Mouse (Mus musculus) neural tube, embryonic 12.5 days (tissue): ENCODE measurements around the gene Nudt3. TPM values are rescaled to one million over a fixed set of nuclear protein-coding genes. Genes with fewer than 3 reads are reported as not detected.

Experiments used
- ATAC-seq: fragments of 200-750 bp; cut with Nextera tagmentation; 2 replicates; pipeline ENCODE4 v1.8.0; 2017; ENCODE audit warnings: low read depth, mild to moderate bottlenecking, moderate TSS enrichment, moderate library complexity; ENCODE audit not compliant: low FRiP score
- H3K27ac ChIP-seq: fragments of 300-500 bp; sonication (generic); 2 replicates; pipeline ENCODE4 v1.5.1; 2016
- H3K27me3 ChIP-seq: fragments of 300-500 bp; sonication (generic); replicated peaks from 2 replicates; pipeline ENCODE4 v1.6.1; 2016; ENCODE audit warnings: mild to moderate bottlenecking
- H3K36me3 ChIP-seq: fragments of 300-500 bp; sonication (generic); 2 replicates; pipeline ENCODE4 v1.6.1; 2016; ENCODE audit warnings: mild to moderate bottlenecking
- H3K4me1 ChIP-seq: fragments of 300-500 bp; sonication (generic); 2 replicates; pipeline ENCODE4 v1.6.1; 2016
- H3K4me2 ChIP-seq: fragments of 300-500 bp; sonication (generic); replicated peaks from 2 replicates; pipeline ENCODE4 v1.6.1; 2016; ENCODE audit warnings: mild to moderate bottlenecking
- H3K4me3 ChIP-seq: fragments of 300-500 bp; sonication (generic); 2 replicates; pipeline ENCODE4 v1.5.1; 2016
- H3K9ac ChIP-seq: fragments of 300-500 bp; sonication (generic); 2 replicates; pipeline ENCODE4 v1.6.1; 2016; ENCODE audit warnings: mild to moderate bottlenecking
- H3K9me3 ChIP-seq: fragments of 300-500 bp; sonication (generic); 2 replicates; pipeline ENCODE4 v1.6.1; 2016; ENCODE audit warnings: mild to moderate bottlenecking
- WGBS: fragments of 180-500 bp; shearing (Covaris S2); methylation state at CpG from one replicate; pipeline ENCODE4 v1.1.7; 2016; 5-methylcytosine and 5-hydroxymethylcytosine counted together
- polyA plus RNA-seq: library from polyadenylated mRNA; unstranded; fragments of >200 nt; fragmentation: Nextera tagmentation; extraction: Ambion mirVana; gene quantifications from 2 replicates; pipeline ENCODE4 v1.2.1, GENCODE M21; 2016

The Nudt3 gene
- polyA plus RNA-seq, 1 experiment from 2014 or later: 213 TPM

DNA sequence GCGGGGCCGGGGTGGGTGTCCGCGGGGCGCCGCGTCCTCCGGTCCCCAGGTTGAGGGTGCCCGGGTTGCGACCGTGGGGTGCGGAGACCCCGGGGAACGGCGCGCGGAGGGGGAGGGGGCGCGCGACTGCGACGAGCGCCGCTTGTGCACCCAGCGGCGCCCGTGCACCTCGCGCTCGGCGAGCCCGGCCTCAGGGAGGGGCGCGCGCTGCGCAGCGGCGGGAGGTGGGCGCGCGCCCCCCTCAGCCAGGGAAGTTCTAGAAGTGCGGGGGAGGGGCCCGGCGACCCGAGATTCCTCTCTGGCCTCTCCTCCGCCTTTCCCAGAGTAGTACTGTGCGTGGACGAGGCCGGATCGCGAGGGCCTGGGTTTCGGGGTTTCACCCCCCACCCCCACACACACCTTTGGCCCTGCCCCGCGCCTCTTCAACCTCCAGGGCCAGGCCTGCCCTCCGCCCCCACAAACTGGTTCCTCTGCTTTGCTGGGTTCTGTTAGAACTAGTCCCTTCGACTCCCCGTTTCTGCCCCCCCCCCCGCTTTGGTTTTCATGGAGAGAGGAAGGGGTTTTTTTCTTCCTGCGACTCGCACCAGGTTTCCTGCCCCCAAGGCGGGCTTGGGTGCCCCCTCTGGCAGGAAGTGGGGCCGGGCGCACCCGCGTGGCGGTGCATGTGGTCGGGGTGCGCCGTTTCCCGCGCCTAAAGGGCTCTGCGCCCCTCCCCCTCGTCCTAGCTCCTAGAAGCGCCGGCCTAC, 65.9 kb downstream of the Nudt3 start:
- H3K4me2 ChIP-seq: peak overlapping the region; percentile 92
- H3K9me3 ChIP-seq: no peaks in the 10 kb centered on the region
- ATAC-seq: peak; percentile 19
- 1% methylated on average over 68 of the region's 75 CpGs for WGBS
- peak overlapping the region; percentile 91 for H3K4me3 ChIP-seq
- H3K27me3 ChIP-seq: no peaks in the 10 kb centered on the region
- H3K9ac ChIP-seq: peak overlapping the region; percentile 95
- peak overlapping the region; percentile 95 for H3K27ac ChIP-seq
- H3K36me3 ChIP-seq: peaks cover 16% of the 10 kb centered on the region
- H3K4me1 ChIP-seq: peaks cover 43% of the 10 kb centered on the region

DNA sequence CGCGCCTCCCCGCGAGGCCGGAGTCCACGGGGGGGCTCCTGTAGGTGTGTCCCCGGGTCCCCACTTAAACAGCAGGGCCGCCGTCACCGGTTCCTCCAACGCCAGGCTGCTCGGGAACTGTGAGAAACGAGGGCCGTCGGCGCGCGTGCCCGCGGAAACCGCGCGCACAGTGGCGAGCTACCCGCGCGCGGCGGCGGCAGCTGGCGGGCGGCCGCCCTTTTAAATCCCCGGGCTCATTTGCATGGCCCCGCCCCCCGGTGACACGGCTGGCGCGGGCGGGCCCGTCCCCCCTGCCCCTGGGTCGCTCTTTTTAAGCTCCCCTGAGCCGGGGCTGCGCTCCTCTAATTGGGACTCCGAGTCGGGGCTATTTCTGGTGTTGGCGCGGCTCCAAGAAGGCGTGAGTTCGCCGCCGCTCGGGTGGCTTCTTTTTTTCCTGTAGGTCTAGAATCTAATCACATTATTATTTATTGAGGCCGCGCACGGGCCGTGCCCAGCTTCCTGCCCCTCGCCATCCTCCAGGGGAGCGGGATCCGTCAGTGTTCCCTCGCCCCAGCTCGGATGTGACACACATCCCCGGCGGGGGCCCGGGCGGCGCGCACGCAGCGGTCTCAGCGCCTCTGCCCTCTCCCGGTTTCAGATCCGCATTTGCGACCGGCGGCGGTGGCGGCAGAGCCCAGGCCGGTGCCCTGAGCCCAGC, 66.8 kb downstream of the Nudt3 start, which contains the start of gene Hmga1:
Hmga1 (plus strand) TSS at position 183 of the 697 bp plus-strand sequence.
- H3K36me3 ChIP-seq: peaks cover 11% of the 10 kb centered on the region
- WGBS: under 1% methylated on average over 79 of the region's 79 CpGs
- peak; percentile 67 for ATAC-seq
- H3K9ac ChIP-seq: peak within 1 kb of the TSS; percentile 95
- H3K4me2 ChIP-seq: peak within 1 kb of the TSS; percentile 92
- no peaks in the 10 kb centered on the region for H3K27me3 ChIP-seq
- H3K9me3 ChIP-seq: no peaks in the 10 kb centered on the region
- H3K4me1 ChIP-seq: peaks cover 38% of the 10 kb centered on the region
- H3K27ac ChIP-seq: peak within 1 kb of the TSS; percentile 95
- H3K4me3 ChIP-seq: peak within 1 kb of the TSS; percentile 91

DNA sequence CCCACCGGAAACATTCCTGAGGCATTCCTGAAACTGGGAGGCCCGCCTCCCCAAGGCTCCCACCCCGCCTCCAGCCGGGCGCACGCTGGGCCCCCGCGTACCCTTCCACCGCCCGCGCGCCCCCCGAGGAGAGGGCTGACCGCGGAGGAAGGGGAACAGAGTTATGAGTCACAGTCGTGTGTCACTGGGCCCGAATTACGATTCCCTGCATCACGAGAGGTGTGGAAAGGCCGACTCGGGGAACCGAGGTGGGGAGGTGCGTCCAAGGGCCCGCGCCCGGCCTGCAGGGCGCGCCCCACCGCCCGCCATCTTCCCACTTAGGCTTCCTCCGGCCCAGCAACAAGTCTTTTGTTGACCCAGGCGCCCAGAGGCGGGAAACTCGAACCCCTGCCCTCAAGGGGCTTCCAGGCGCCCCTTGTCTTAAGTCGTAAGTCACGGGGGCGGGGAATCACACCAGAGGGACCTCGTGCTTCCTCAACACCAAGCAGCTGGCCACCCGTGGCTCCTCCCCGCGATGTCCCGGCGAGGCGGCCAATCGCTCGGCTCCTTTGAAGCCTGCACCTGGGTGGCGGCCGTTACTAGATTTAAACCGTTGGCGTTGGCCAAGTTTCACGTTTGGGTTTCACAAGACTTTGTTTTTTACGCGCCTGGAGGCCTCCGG, 67.7 kb downstream of the Nudt3 start:
- under 1% methylated on average over 55 of the region's 55 CpGs for WGBS
- Histone ChIP-seq H3K9ac (peak overlapping the region; percentile 95), H3K27me3 (no peaks in the 10 kb centered on the region), H3K4me1 (peaks cover 38% of the 10 kb centered on the region), H3K36me3 (peaks cover 4% of the 10 kb centered on the region; the same call in 1 of the 2 replicates), H3K27ac (peak overlapping the region; percentile 70), H3K4me3 (peak overlapping the region; percentile 91), H3K4me2 (peak overlapping the region; percentile 92), H3K9me3 (no peaks in the 10 kb centered on the region)
- peak; percentile 35; the same call in 1 of the 2 replicates for ATAC-seq

DNA sequence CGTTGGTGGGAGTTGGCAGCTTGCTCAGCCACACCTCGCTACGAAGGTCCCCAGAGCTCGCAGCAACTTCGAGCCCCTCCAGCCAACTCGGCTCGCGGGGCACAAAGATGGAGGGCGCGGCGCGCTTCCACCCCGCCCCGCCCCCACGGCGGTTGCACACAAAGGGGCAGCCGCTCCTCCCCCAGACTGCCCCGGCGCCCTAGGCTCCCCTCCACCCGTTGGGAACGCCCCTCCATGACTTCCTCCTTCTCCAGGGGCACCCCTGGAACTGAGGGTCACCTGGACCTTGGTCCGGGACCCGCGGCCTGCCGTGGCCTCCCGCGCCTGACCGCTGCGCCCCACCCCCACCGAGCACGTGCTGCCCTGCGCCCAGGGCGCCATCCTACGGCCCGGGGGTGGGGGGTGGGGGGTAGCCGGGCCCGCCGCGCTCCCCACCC, 68.2 kb downstream of the Nudt3 start:
- Histone ChIP-seq H3K4me3 (peak overlapping the region; percentile 91), H3K27me3 (no peaks in the 10 kb centered on the region), H3K4me2 (peak overlapping the region; percentile 92), H3K36me3 (peaks cover 2% of the 10 kb centered on the region; the same call in 1 of the 2 replicates), H3K9ac (peak overlapping the region; percentile 61), H3K9me3 (no peaks in the 10 kb centered on the region), H3K27ac (peak overlapping the region; percentile 70; the same call in 1 of the 2 replicates), H3K4me1 (peaks cover 38% of the 10 kb centered on the region)
- peak; percentile 31; the same call in 1 of the 2 replicates for ATAC-seq
- WGBS: 0% methylated on average over 34 of the region's 39 CpGs

DNA sequence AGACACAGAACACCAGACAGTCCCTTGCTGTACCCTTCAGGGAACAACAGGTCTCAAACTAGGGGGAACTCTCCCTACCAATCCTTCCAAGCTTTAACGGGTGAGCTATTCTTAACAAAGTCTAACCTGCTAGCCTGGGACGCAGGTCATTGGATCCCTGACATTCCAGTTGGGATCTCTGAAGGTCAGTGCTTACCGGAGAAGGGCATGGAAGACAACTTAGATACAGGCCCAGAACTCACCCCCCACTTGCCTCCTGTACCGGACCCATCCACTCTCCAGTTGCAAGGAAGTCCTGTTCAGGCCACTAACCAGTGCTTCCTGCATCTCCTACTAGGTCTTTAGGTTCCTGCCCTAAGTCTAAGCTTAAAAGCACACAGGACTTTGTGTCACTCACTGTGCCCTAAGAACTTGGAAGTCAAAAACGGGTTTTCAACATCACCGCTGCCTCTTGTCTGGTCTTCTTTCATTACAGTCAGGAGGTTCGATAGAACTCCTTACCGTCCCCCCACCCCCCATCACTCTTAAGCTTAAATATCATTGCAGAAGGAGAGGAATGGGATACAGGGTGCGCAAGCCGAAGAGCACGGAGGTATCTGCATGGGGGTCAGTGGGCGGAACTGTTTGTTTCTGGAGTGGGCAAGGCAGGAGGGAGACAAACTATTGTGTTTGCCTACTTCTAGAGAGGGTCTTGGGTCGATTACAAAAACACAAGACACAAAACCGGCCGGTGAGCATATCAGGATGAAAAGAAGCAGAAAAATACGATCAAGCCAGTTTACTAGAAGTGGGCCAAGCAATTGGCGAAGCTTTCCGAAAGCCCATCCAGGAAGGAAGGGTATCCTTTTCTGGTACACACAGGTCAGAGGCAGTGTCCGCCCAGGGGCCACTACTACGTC, 69.0 kb downstream of the Nudt3 start:
- Histone ChIP-seq H3K9ac (peak overlapping the region; percentile 61; the same call in 1 of the 2 replicates), H3K4me2 (peak overlapping the region; percentile 92), H3K4me3 (peak overlapping the region; percentile 91; the same call in 1 of the 2 replicates), H3K27me3 (no peaks in the 10 kb centered on the region), H3K27ac (peak overlapping the region; percentile 70; the same call in 1 of the 2 replicates), H3K9me3 (no peaks in the 10 kb centered on the region), H3K4me1 (peaks cover 43% of the 10 kb centered on the region), H3K36me3 (no peaks in the 10 kb centered on the region)
- no peak for ATAC-seq
- WGBS: 42% methylated on average over 20 of the region's 20 CpGs

DNA sequence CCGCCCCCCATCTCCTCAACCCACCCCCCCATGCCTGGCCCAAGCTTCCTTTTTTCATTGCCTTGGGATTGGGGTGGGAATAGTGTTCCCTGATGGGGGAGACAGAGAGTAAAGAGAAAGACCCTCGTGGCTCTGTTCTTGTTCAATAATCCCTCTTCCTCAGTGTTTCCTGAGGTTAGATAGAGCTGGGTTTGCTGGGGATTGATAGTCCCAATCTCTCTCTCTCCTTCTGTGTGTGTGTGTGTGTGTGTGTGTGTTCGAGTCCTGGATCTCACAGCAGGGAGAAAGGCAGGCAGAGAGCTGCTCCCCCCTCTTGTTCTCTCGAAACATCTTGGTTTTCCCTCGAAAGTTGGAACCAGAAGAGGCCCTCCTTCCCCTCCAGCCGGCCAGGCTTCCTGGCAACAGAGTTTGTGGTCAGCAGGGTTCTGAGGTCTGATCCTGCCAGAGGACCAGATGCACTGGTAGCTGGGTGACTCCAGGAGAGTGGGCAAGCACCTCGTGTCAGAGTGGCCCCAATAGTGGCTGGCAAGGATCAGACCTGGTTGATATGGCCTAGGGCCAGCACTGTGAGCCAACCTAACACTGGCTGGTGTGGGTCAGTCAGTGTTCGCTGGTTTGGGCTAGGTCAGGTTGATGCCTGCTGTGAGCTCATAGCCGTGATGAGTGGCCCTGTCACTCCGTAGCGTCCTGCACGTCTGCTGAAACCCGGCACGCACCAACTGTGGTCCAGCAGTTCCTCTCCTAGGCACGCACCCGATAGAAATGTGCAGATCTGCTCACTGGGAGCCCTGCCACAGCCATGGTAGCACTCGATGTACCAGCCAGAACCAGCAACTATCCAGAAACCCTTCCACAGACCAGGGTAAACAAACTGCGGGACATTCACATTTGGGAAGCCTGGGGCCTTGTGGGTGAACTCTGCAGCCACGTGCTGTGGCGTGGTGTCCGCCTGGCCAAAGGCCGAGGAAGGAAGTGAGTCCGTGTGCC, 70.8 kb downstream of the Nudt3 start:
- Histone ChIP-seq H3K4me3 (no peak overlapping the region), H3K27me3 (no peaks in the 10 kb centered on the region), H3K9ac (no peak overlapping the region), H3K4me2 (no peak overlapping the region), H3K27ac (no peak overlapping the region), H3K4me1 (peaks cover 33% of the 10 kb centered on the region), H3K9me3 (no peaks in the 10 kb centered on the region), H3K36me3 (no peaks in the 10 kb centered on the region)
- no peak for ATAC-seq
- 78% methylated on average over 23 of the region's 23 CpGs for WGBS

DNA sequence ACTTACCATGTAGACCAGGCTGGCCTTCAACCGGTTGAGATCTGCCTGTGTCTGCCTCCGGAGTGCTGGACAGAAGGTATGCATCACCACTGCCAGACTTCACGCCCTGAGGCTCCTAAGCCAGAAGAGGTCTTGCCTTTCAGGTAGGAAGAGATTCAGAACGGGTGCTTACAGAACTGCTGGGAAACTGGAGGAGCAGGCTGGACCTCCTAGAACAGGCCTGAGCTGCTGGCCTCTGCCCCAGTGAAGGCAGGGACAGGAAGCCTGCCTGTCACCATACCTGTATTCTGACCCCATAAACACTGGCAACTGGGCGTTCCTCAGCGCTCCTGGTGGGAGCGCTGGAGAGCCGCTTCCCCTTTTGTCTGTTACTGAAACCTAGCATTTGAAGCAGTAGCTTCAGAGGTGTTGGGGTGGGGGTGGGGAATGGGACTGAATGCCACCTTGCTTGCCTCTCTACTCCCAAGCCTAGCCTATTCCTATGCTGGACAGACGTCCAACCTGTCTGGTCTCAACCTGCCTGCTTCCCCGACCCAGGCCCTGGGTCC, 71.8 kb downstream of the Nudt3 start:
- WGBS: 63% methylated on average over 10 of the region's 10 CpGs
- H3K9me3 ChIP-seq: no peaks in the 10 kb centered on the region
- ATAC-seq: no peak
- no peak overlapping the region for H3K4me2 ChIP-seq
- H3K27me3 ChIP-seq: no peaks in the 10 kb centered on the region
- no peak overlapping the region for H3K27ac ChIP-seq
- H3K4me3 ChIP-seq: no peak overlapping the region
- H3K4me1 ChIP-seq: peaks cover 31% of the 10 kb centered on the region
- no peak overlapping the region for H3K9ac ChIP-seq
- H3K36me3 ChIP-seq: no peaks in the 10 kb centered on the region

DNA sequence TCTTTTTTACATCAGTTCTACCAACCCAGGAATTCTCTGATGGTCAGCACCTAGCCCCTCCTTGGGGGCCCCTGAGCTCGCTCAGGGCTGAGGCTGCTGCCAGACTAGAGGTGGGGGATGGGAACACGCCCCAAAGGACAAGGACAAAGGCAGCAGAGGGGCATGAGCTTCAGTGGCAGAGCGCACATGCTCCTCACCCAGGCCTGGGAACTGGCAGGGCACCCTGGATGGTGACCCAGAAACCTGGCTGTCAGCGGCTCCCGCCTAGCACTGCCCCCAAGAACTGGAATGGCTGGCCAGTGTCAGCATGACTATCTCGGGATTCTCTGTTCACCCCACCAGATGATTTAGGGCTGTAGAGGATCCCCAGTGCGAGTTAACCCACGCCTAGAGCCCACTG, 74.1 kb downstream of the Nudt3 start:
- no peaks in the 10 kb centered on the region for H3K9me3 ChIP-seq
- H3K9ac ChIP-seq: no peak overlapping the region; the same call in 1 of the 2 replicates
- H3K4me3 ChIP-seq: no peak overlapping the region
- no peaks in the 10 kb centered on the region for H3K27me3 ChIP-seq
- peaks cover 15% of the 10 kb centered on the region for H3K4me1 ChIP-seq
- no peak for ATAC-seq
- no peak overlapping the region for H3K27ac ChIP-seq
- no peaks in the 10 kb centered on the region for H3K36me3 ChIP-seq
- WGBS: 41% methylated on average over 8 of the region's 8 CpGs
- H3K4me2 ChIP-seq: 0 out of 2 replicates have a peak overlapping the region, but pooled peaks have one; percentile 10

DNA sequence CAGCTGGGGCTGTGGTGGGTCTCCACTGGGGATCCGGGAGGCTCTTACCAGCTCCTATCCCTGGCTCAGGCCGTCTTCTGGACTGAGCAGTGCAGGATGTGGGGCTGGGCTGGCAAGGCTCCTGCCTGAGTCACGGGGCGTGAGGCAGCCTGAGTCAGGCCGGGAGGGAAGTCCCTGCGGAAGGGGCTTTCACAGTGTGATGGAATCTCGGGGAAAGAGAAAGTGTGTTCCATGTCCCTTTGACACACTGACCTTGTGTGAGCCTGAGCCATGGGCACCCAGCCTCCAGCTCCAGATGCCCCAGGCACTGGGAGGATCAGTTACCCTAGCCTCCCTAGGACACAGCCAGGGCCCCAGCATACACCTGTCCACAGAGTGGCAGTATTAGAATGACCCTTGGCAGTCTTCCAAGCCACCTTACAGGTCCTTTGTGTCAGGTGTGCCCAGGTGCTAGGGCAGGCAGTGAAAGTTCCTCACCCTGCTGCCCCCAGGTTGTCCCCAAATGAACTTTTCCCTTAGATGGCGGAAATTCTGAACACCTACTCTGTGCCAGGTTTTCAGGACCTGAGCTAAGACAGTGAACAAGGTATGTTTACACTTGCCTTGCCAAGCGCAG, 75.9 kb downstream of the Nudt3 start:
- Histone ChIP-seq H3K27me3 (no peaks in the 10 kb centered on the region), H3K4me2 (no peak overlapping the region), H3K4me1 (peaks cover 15% of the 10 kb centered on the region), H3K9ac (no peak overlapping the region), H3K4me3 (no peak overlapping the region), H3K27ac (no peak overlapping the region), H3K36me3 (no peaks in the 10 kb centered on the region), H3K9me3 (no peaks in the 10 kb centered on the region)
- 85% methylated on average over 9 of the region's 9 CpGs for WGBS
- ATAC-seq: no peak

DNA sequence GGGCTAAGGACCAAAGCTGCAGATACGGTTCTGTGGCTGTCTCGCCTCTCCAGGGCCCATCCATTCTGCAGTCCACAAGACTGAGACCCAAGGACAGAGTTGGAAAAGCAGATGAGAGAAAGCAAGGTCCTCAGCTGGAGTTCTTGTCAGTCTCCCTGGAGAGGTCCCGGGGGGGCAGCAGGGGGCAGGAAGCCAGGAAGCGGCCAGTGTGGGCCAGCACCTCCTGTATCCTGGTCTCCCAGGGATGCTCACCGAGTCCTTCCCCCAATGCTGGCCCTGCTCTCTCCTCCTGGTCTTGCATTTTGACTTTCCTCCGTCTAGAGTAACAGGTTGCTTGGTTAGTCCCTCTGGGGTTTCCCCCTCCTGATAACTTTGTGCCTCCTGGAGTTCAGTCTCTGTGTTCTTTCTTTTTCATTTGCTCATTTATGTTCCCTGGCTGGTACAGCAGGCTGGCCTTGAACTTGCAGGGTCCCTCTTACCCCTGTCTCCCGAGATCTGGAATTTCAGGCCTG, 76.7 kb downstream of the Nudt3 start:
- 69% methylated on average over 7 of the region's 7 CpGs for WGBS
- Histone ChIP-seq H3K27me3 (no peaks in the 10 kb centered on the region), H3K9ac (no peak overlapping the region), H3K4me1 (peaks cover 15% of the 10 kb centered on the region), H3K36me3 (no peaks in the 10 kb centered on the region), H3K4me3 (no peak overlapping the region), H3K9me3 (no peaks in the 10 kb centered on the region), H3K4me2 (no peak overlapping the region), H3K27ac (no peak overlapping the region)
- no peak for ATAC-seq
